Mouse (Mus musculus) heart, embryonic 13.5 days (tissue): Measurements from ENCODE around the gene H2afv. TPM values are rescaled to one million over a fixed set of nuclear protein-coding genes. Genes with fewer than 3 reads are reported as not detected.

Experiments
- ATAC-seq: fragments of 200-750 bp; cut with Nextera tagmentation; 2 replicates; pipeline ENCODE4 v1.8.0; 2017; ENCODE audit warnings: moderate TSS enrichment; ENCODE audit not compliant: insufficient number of reproducible peaks, low FRiP score, low TSS enrichment; ENCODE audit errors: extremely low read depth
- H3K27ac ChIP-seq: fragments of 300-500 bp; sonication (generic); replicated peaks from 2 replicates; pipeline ENCODE4 v1.5.1; 2015; ENCODE audit warnings: moderate library complexity, mild to moderate bottlenecking, inconsistent platforms
- H3K27me3 ChIP-seq: fragments of 300-500 bp; sonication (generic); replicated peaks from 2 replicates; pipeline ENCODE4 v1.6.1; 2015; ENCODE audit warnings: mild to moderate bottlenecking, inconsistent platforms
- H3K36me3 ChIP-seq: fragments of 300-500 bp; sonication (generic); 2 replicates; pipeline ENCODE4 v1.6.1; 2015; ENCODE audit warnings: mild to moderate bottlenecking, inconsistent platforms
- H3K4me1 ChIP-seq: fragments of 300-500 bp; sonication (generic); 2 replicates; pipeline ENCODE4 v1.6.1; 2015; ENCODE audit warnings: inconsistent platforms
- H3K4me2 ChIP-seq: fragments of 300-500 bp; sonication (generic); 2 replicates; pipeline ENCODE4 v1.6.1; 2015; ENCODE audit warnings: inconsistent platforms, mild to moderate bottlenecking, moderate library complexity
- H3K4me3 ChIP-seq: fragments of 300-500 bp; sonication (generic); 2 replicates; pipeline ENCODE4 v1.5.1; 2015; ENCODE audit warnings: moderate library complexity, mild to moderate bottlenecking, inconsistent platforms
- H3K9ac ChIP-seq: fragments of 300-500 bp; sonication (generic); 2 replicates; pipeline ENCODE4 v1.6.1; 2015; ENCODE audit warnings: inconsistent platforms, mild to moderate bottlenecking, moderate library complexity
- H3K9me3 ChIP-seq: fragments of 300-500 bp; sonication (generic); 2 replicates; pipeline ENCODE4 v1.6.1; 2016; ENCODE audit warnings: inconsistent platforms
- WGBS: fragments of 180-500 bp; shearing (Covaris S2); methylation state at CpG from one replicate; pipeline ENCODE4 v1.1.7; 2015; ENCODE audit warnings: mixed read lengths; 5-methylcytosine and 5-hydroxymethylcytosine counted together
- polyA plus RNA-seq: library from polyadenylated mRNA; unstranded; fragments of >200 nt; fragmentation: Nextera tagmentation; extraction: Ambion mirVana; gene quantifications from 2 replicates; pipeline ENCODE4 v1.2.1, GENCODE M21; 2015

The H2afv gene
- polyA plus RNA-seq, 1 experiment from 2014 or later = 309 TPM

DNA sequence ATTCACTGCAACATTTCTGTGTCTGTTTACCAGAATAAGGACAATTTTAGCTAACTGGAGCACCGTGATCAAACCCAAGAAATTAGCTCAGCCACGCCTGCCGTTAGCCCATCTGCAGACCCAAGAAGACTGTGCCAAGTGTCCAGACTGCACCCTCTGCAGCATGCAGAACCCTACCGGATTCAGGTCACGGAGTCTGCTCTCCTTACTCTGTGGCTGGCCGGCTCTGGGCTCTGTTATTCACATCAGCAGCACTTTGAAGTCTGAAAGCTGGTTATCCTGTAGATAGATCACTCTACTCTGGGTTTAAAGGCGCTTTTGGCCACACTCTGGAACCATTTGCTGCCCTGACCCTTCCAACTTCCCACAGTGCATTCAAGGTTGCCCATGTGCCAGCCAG lies 35.9 kb upstream of the H2afv start:
- Histone ChIP-seq H3K4me3 (no peak overlapping the region), H3K4me2 (no peak overlapping the region), H3K36me3 (no peaks in the 10 kb centered on the region), H3K27ac (no peak overlapping the region), H3K27me3 (no peaks in the 10 kb centered on the region), H3K9ac (no peak overlapping the region), H3K4me1 (0 out of 2 replicates have a peak, but pooled peaks cover 7% of the 10 kb centered on the region), H3K9me3 (no peaks in the 10 kb centered on the region)
- WGBS = 62% methylated on average over 7 of the region's 7 CpGs
- no peak for ATAC-seq

DNA sequence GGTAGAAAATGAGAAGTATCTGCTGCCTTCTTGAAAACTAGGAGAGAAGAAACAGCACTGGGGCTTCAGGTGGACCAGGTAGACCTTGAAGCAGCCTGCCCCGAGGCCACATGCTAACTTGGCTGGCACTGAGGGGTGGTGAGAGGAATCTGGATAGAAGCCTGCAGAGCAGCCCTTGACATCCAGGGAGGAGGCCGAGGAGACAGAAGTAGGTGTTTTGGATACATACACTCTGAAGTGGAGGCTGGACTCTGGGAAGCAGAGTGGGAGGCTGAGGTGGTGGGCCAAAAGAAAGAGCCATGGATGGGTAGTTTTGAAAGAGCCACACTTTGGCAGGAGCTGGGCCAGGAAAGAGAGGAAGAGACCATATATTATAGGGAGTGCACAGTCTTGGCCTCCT lies 35.0 kb upstream of the H2afv start:
- Histone ChIP-seq H3K9ac (no peak overlapping the region), H3K27me3 (no peaks in the 10 kb centered on the region), H3K9me3 (no peaks in the 10 kb centered on the region), H3K4me3 (no peak overlapping the region), H3K4me1 (peaks cover 9% of the 10 kb centered on the region), H3K27ac (no peak overlapping the region), H3K36me3 (no peaks in the 10 kb centered on the region), H3K4me2 (no peak overlapping the region)
- ATAC-seq = no peak
- 66% methylated on average over 2 of the region's 2 CpGs for WGBS

GRCm38 (mm10) chr11:6477350-6477749 lies 33.1 kb upstream of the H2afv start:
- WGBS = 85% methylated on average over 1 of the region's 1 CpGs
- Histone ChIP-seq H3K9ac (no peak overlapping the region), H3K4me3 (no peak overlapping the region), H3K27ac (no peak overlapping the region), H3K4me2 (no peak overlapping the region), H3K36me3 (0 out of 2 replicates have a peak, but pooled peaks cover 6% of the 10 kb centered on the region), H3K27me3 (no peaks in the 10 kb centered on the region), H3K9me3 (no peaks in the 10 kb centered on the region), H3K4me1 (peaks cover 17% of the 10 kb centered on the region)
- ATAC-seq = no peak

DNA sequence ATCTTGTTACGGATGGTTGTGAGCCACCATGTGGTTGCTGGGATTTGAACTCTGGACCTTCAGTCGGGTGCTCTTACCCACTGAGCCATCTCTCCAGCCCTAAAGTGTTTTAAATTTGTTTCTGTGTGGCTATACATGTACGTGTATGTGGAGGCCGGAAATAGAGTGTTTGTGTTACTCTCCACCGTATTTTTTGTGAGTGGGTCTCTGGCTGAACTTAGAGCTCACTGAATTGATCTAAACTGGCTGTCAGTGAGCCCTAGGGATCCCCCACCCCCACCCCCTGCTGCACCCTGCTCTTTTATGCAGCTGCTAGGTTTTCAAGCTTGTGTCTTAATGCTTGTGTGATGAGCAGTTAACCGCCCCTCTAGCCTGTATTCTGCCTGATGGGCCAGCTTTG lies 32.6 kb upstream of the H2afv start:
- ATAC-seq = no peak
- WGBS = 73% methylated on average over 6 of the region's 6 CpGs
- H3K4me3 ChIP-seq = no peak overlapping the region
- H3K36me3 ChIP-seq = 0 out of 2 replicates have a peak, but pooled peaks cover 6% of the 10 kb centered on the region
- H3K9me3 ChIP-seq = no peaks in the 10 kb centered on the region
- peak overlapping the region; percentile 84; the same call in 1 of the 2 replicates for H3K4me2 ChIP-seq
- no peak overlapping the region for H3K9ac ChIP-seq
- no peak overlapping the region for H3K27ac ChIP-seq
- peaks cover 20% of the 10 kb centered on the region for H3K4me1 ChIP-seq
- no peaks in the 10 kb centered on the region for H3K27me3 ChIP-seq

DNA sequence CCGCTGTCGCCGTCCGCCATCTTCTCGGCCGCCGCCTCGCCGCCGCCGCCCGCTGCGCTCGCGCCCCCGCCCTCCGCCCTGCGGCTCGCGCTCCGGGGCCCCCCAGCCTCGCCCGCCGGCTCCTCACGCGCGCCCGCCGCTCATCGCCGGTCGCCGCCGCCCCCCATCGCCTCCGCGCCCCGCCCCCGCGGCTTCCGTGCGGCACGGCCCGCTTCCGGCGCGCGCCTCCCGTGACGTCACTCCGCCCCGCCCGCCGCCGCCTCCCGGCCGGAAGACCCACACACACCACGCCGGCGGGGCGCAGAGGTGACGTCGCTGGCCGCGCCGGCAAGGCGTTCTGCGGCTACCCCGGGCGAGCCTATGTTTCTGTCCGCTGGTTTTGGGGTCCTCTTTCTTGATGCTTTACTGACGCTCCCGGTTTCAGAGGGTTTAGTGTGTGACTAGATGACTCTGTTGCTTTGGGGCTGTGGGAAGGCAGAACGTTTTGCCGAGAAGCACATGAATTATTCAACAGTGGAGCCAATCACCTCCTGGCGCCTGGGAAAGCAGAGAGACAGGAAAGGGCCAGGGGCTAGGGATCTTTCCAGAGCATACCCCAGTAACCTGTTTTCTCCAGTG lies 31.7 kb upstream of the H2afv start, which contains the start of gene Purb:
Gene Purb (minus strand): TSS at position 51 of the 618 bp plus-strand sequence.
- ATAC-seq = peak; percentile 92
- Histone ChIP-seq H3K4me3 (peak within 1 kb of the TSS; percentile 89), H3K27ac (peak within 1 kb of the TSS; percentile 97), H3K27me3 (no peaks in the 10 kb centered on the region), H3K9me3 (no peaks in the 10 kb centered on the region), H3K4me1 (peaks cover 27% of the 10 kb centered on the region), H3K4me2 (peak within 1 kb of the TSS; percentile 95), H3K9ac (peak within 1 kb of the TSS; percentile 100), H3K36me3 (peaks cover 10% of the 10 kb centered on the region)
- under 1% methylated on average over 40 of the region's 76 CpGs for WGBS

- WGBS = under 1% methylated on average over 107 of the region's 109 CpGs
These were observed 30.9 kb upstream of the H2afv start for GRCm38 (mm10) chr11:6474874-6475731.

GRCm38 (mm10) chr11:6474381-6474780 lies 30.1 kb upstream of the H2afv start:
- peak overlapping the region; percentile 97 for H3K27ac ChIP-seq
- H3K4me2 ChIP-seq = peak overlapping the region; percentile 95
- peak overlapping the region; percentile 100 for H3K9ac ChIP-seq
- peaks cover 19% of the 10 kb centered on the region for H3K36me3 ChIP-seq
- no peaks in the 10 kb centered on the region for H3K27me3 ChIP-seq
- WGBS = 19% methylated on average over 6 of the region's 6 CpGs
- ATAC-seq = no peak
- no peaks in the 10 kb centered on the region for H3K9me3 ChIP-seq
- H3K4me1 ChIP-seq = peaks cover 40% of the 10 kb centered on the region
- H3K4me3 ChIP-seq = peak overlapping the region; percentile 89

More at GRCm38 (mm10) chr11:6474874-6475731, 30.9 kb upstream of the H2afv start:
- Histone ChIP-seq H3K4me1 (peaks cover 36% of the 10 kb centered on the region), H3K4me3 (peak overlapping the region; percentile 89), H3K27me3 (no peaks in the 10 kb centered on the region), H3K36me3 (peaks cover 19% of the 10 kb centered on the region), H3K27ac (peak overlapping the region; percentile 97), H3K9ac (peak overlapping the region; percentile 100), H3K9me3 (no peaks in the 10 kb centered on the region), H3K4me2 (peak overlapping the region; percentile 95)
- peak; percentile 52 for ATAC-seq

DNA sequence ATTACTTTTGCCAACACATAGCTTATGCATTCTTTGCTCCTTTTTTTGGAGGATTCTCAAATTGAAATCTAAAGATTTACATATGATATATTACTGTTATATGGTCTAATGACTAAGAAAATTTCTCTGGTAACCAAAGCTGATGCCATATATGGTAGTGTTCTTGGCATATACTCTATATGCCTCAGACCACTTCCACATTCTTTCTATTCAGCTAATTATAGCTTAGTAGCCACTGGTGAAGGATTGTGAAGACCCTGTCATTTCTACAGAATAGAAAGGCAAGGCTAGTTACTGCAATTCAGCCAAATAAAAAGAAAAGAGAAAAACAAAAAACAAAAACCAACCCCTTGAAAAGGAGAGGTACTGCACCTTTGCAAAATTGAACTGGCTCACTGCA lies 27.8 kb upstream of the H2afv start:
- no peaks in the 10 kb centered on the region for H3K9me3 ChIP-seq
- peak overlapping the region; percentile 89 for H3K4me3 ChIP-seq
- H3K36me3 ChIP-seq = peaks cover 33% of the 10 kb centered on the region
- peak overlapping the region; percentile 86 for H3K9ac ChIP-seq
- no peaks in the 10 kb centered on the region for H3K27me3 ChIP-seq
- peak overlapping the region; percentile 95 for H3K4me2 ChIP-seq
- peak overlapping the region; percentile 88 for H3K27ac ChIP-seq
- H3K4me1 ChIP-seq = peaks cover 50% of the 10 kb centered on the region
- ATAC-seq = no peak

- Histone ChIP-seq H3K4me1 (peaks cover 50% of the 10 kb centered on the region), H3K27ac (peak overlapping the region; percentile 88), H3K9ac (peak overlapping the region; percentile 86), H3K4me3 (peak overlapping the region; percentile 89), H3K36me3 (peaks cover 39% of the 10 kb centered on the region), H3K27me3 (no peaks in the 10 kb centered on the region), H3K9me3 (no peaks in the 10 kb centered on the region), H3K4me2 (peak overlapping the region; percentile 95)
- ATAC-seq = no peak
- WGBS = 11% methylated on average over 1 of the region's 1 CpGs
These were observed 27.2 kb upstream of the H2afv start for GRCm38 (mm10) chr11:6471493-6471892.

DNA sequence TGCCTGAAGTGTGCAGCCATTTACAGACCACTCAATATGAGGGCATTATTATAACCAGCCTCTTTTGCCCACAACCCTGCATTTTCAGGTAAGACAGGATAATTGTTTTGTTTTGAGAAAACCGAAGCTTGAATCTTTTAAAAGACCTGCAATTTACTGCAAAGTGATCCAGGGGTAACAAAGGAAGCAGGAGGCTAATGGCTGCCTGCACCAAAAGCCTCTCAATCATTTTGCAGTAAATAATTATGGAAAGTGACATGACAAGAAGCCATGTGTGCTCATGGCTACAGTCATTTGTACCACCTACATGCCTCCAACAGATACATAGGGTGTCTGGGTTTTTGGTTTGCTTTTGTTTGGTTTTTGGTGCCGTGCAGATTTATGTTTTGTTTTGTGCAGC lies 26.8 kb upstream of the H2afv start:
- Histone ChIP-seq H3K4me2 (peak overlapping the region; percentile 95), H3K27me3 (no peaks in the 10 kb centered on the region), H3K36me3 (peaks cover 43% of the 10 kb centered on the region), H3K27ac (peak overlapping the region; percentile 88), H3K9ac (peak overlapping the region; percentile 86), H3K4me1 (peaks cover 50% of the 10 kb centered on the region), H3K9me3 (no peaks in the 10 kb centered on the region), H3K4me3 (peak overlapping the region; percentile 89)
- 60% methylated on average over 2 of the region's 2 CpGs for WGBS
- ATAC-seq = no peak

- Histone ChIP-seq H3K9ac (peak overlapping the region; percentile 54; the same call in 1 of the 2 replicates), H3K4me1 (peaks cover 40% of the 10 kb centered on the region), H3K9me3 (no peaks in the 10 kb centered on the region), H3K27ac (no peak overlapping the region), H3K27me3 (no peaks in the 10 kb centered on the region), H3K36me3 (peaks cover 45% of the 10 kb centered on the region), H3K4me2 (no peak overlapping the region), H3K4me3 (no peak overlapping the region)
- WGBS = 75% methylated on average over 2 of the region's 2 CpGs
- no peak for ATAC-seq
These were observed 24.3 kb upstream of the H2afv start for GRCm38 (mm10) chr11:6468541-6468940.
